Mouse (Mus musculus): ENCODE measurements around the gene Slc26a8. TPM values are rescaled to one million over a fixed set of nuclear protein-coding genes. Genes with fewer than 3 reads are reported as not detected.

The Slc26a8 gene
- total and polyA plus RNA-seq, 3 experiments: 0.58 to 1.6 TPM; not detected in 1

DNA sequence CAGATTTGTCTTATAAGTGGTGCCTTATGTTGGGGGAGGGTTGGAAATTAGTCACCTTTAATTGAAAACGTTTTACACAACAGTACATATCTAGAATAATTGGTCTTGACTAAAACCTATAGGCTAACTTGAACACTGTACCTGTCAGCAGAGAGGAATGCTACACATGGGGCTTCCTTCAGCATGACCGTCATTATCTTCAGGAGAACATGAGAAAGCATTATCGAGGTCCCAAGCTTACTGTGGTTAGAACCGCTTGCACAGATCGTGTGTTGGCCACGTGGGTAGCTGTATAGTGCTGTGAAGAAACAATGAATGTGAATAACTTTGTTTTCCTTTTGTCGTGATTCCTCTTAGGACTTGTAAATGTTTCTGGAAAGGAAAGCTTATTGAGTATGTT is 9.8 kb upstream of the Slc26a8 start (continued):
- TF ChIP-seq MAZ (IDR thresholded peaks at IDR 0.05; ENCODE audit: low read depth, low read length): no peak
- TF ChIP-seq RAD21 (IDR thresholded peaks at IDR 0.05; ENCODE audit: low read depth, low read length): no peak
- TF ChIP-seq USF2 (IDR thresholded peaks at IDR 0.05; ENCODE audit: borderline replicate concordance in 1 of 2, insufficient read depth in 1 of 2, low read depth in 1 of 2, low read length in 2 of 2): peak in 1 of 2 experiments; percentile 50; a peak in 1 of 4 replicates
- peak; percentile 88 for TF ChIP-seq RCOR1 (IDR thresholded peaks at IDR 0.05; ENCODE audit: low read depth, low read length)
- TF ChIP-seq USF1 (IDR thresholded peaks at IDR 0.05; ENCODE audit: low read depth, low read length): peak; percentile 91
- no peak for TF ChIP-seq JUND (IDR thresholded peaks at IDR 0.05; ENCODE audit: low read depth, low read length)
- TF ChIP-seq BHLHE40 (IDR thresholded peaks at IDR 0.05; ENCODE audit: borderline replicate concordance, low read depth, low read length): peak; percentile 76
- no peak for TF ChIP-seq CHD2 (IDR thresholded peaks at IDR 0.05; ENCODE audit: low read length)
- TF ChIP-seq TCF12 (IDR thresholded peaks at IDR 0.05; ENCODE audit: low read depth, low read length): peak; percentile 76
- TF ChIP-seq MEF2A (IDR thresholded peaks at IDR 0.05; ENCODE audit: extremely low read depth, insufficient replicate concordance, low read depth, low read length, poor library complexity, severe bottlenecking): no peak
- peak; percentile 99 for TF ChIP-seq MAX (IDR thresholded peaks at IDR 0.05; ENCODE audit: low read length)
- 0 out of 2 replicates have a peak, but pooled peaks have one; percentile 21 for TF ChIP-seq ELF1 (IDR thresholded peaks at IDR 0.05; ENCODE audit: low read depth, low read length)
- TF ChIP-seq UBTF (IDR thresholded peaks at IDR 0.05; ENCODE audit: borderline replicate concordance, insufficient read depth, low read depth, low read length): peak; percentile 95; the same call in 1 of the 2 replicates
- TF ChIP-seq HCFC1 (IDR thresholded peaks at IDR 0.05; ENCODE audit: low read depth, low read length): no peak
- no peak for TF ChIP-seq ZC3H11A (IDR thresholded peaks at IDR 0.05; ENCODE audit: low read depth, low read length)
- TF ChIP-seq POLR2AphosphoS5 (IDR thresholded peaks at IDR 0.05; ENCODE audit: borderline replicate concordance, low read depth, low read length): no peak
- no peak for TF ChIP-seq NELFE (IDR thresholded peaks at IDR 0.05; ENCODE audit: low read depth, low read length)
- TF ChIP-seq MYC (IDR thresholded peaks at IDR 0.05; ENCODE audit: low read depth, low read length): peak; percentile 98
- no peak for TF ChIP-seq NRF1 (IDR thresholded peaks at IDR 0.05; ENCODE audit: insufficient read depth, low read depth, low read length, poor library complexity, severe bottlenecking)

DNA sequence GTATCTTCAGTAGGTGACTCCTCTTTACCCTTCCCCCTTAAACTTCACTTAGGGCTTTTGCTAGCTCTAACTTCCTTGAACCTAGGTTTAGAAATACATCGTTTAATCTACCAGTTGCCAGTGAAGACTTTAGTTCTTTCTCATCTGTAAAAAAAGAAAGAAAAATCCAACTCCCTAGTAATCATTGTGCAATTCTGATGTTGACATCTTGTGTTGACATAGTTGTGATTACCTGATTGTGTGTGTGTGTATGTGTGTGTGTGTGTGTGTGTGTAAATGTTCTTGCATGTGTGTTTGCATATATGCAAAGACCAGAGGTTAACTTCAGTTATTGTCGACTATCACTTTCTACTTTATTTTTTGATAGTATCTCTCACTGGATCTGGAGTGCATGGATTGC is 8.6 kb upstream of the Slc26a8 start:
- Histone ChIP-seq H3K9ac (ENCODE audit: control insufficient read depth, low read depth, low read length, poor library complexity, severe bottlenecking) (no peak overlapping the region), H3K27me3 (ENCODE audit: control insufficient read depth in 1 of 2, insufficient read depth in 2 of 2, low read length in 2 of 2) (no peaks in the 10 kb centered on the region), H3K9me3 (replicated peaks; ENCODE audit: insufficient read depth, low read length) (no peaks in the 10 kb centered on the region), H3K4me1 (ENCODE audit: control insufficient read depth in 1 of 2, insufficient read depth in 2 of 2, low read length in 2 of 2) (peaks cover 16 to 55% of the 10 kb centered on the region in 2 experiments), H3K27ac (ENCODE audit: control insufficient read depth, low read depth, low read length) (no peak overlapping the region), H3K36me3 (ENCODE audit: control insufficient read depth in 1 of 2, insufficient read depth in 2 of 2, low read length in 2 of 2) (peaks cover 3 to 91% of the 10 kb centered on the region in 2 experiments), H3K79me2 (ENCODE audit: control insufficient read depth, insufficient read depth, low read length, poor library complexity) (peaks cover 69% of the 10 kb centered on the region), H3K4me3 (ENCODE audit: control insufficient read depth in 1 of 2, insufficient read depth in 1 of 2, low read depth in 2 of 2, low read length in 2 of 2) (no peak overlapping the region)
- no peak for DNase-seq (ENCODE audit: low read depth, low spot score)
- no peak for TF ChIP-seq MYC (IDR thresholded peaks at IDR 0.05; ENCODE audit: low read depth, low read length)
- no peak for TF ChIP-seq USF2 (IDR thresholded peaks at IDR 0.05; ENCODE audit: borderline replicate concordance in 1 of 2, insufficient read depth in 1 of 2, low read depth in 1 of 2, low read length in 2 of 2)
- no peak for TF ChIP-seq POLR2AphosphoS2 (IDR thresholded peaks at IDR 0.05; ENCODE audit: low read length)
- TF ChIP-seq UBTF (IDR thresholded peaks at IDR 0.05; ENCODE audit: borderline replicate concordance, insufficient read depth, low read depth, low read length): no peak
- no peak for TF ChIP-seq KAT2A (conservative IDR thresholded peaks at IDR 0.05; ENCODE audit: low read depth, low read length)
- no peak for TF ChIP-seq ZC3H11A (IDR thresholded peaks at IDR 0.05; ENCODE audit: low read depth, low read length)
- TF ChIP-seq EP300 (IDR thresholded peaks at IDR 0.05; ENCODE audit: low read depth in 1 of 2, low read length in 2 of 2): no peak
- TF ChIP-seq MAX (IDR thresholded peaks at IDR 0.05; ENCODE audit: low read length): no peak

All from MEL (cell line).